Mouse (Mus musculus): ENCODE measurements around the gene Olfr837. TPM values are rescaled to one million over a fixed set of nuclear protein-coding genes. Genes with fewer than 3 reads are reported as not detected.

Gene Olfr837
- not detected for polyA plus RNA-seq (2012; fragmentation: generic; extraction: Trizol)

GRCm38 (mm10) chr9:19136017-19136416 is at the start of gene Olfr837:
Gene Olfr837, plus strand, starts transcription at chr9:19136317.

DNA sequence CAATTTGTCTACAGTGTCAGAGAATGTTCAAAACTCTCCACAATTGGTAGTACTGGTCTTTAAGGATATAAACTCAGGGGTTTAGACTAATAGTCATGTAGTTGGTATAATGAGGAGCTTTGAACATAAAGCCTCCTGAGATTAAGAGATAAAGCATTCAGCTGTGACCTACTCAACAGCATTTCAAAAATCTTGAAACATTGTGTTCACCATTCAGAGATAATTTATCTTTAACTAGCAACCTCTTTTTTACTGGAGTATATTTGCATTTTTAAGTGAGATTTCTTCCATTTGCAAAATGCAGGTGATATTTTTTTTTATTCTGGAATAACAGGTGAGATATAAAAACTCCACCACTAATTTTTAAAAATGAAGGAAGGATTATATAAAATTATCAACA is 16.0 kb upstream of the Olfr837 start, which contains the start of gene Olfr836:
Gene Olfr836, plus strand, starts transcription at position 301 of the 400 bp plus-strand sequence.

DNA sequence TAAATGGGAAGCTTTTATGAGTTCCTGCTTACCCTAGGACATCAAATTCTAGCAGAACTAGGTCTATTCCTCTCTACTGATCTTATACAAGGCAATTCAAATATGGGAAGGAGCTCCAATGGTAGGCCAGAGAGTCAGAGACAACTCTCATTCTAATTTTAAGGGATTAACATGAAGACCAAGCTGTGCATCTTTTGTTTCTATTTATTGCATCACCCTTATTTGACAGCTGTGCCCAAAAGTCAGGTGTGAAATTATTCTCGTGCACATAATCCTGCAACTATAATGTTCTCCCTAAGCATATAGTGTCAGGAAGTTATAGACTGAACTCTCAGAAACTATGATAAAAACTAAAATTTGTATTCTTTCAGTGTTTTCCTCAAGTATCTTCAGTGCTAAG is 41.1 kb downstream of the Olfr837 start, which contains the start of gene Olfr839-ps1:
Gene Olfr839-ps1, minus strand, starts transcription at position 101 of the 400 bp plus-strand sequence.

Other genes starting within 250 kb of the Olfr837 start
- gene Olfr832, start 199.2 kb upstream of the Olfr837 start, polyA plus RNA-seq (2012; fragmentation: generic; extraction: Trizol), result not detected
- gene Olfr834, start 148.3 kb upstream of the Olfr837 start, polyA plus RNA-seq (2012; fragmentation: generic; extraction: Trizol), result not detected
- gene Olfr835, start 103.6 kb upstream of the Olfr837 start, polyA plus RNA-seq (2012; fragmentation: generic; extraction: Trizol), result not detected
- gene Olfr836, start 15.9 kb upstream of the Olfr837 start, polyA plus RNA-seq (2012; fragmentation: generic; extraction: Trizol), result not detected
- gene Olfr839-ps1, start 41.0 kb downstream of the Olfr837 start, polyA plus RNA-seq (2012; fragmentation: generic; extraction: Trizol), result under 1 TPM in 1 of 2 experiments, not detected in 1; 0.02 TPM
- not detected for gene Olfr843, start 115.7 kb downstream of the Olfr837 start, polyA plus RNA-seq (2012; fragmentation: generic; extraction: Trizol)
- not detected for gene Olfr844, start 180.0 kb downstream of the Olfr837 start, polyA plus RNA-seq (2012; fragmentation: generic; extraction: Trizol)
- not detected for gene Olfr845, start 200.1 kb downstream of the Olfr837 start, polyA plus RNA-seq (2012; fragmentation: generic; extraction: Trizol)
- gene Olfr846, start 227.7 kb downstream of the Olfr837 start, polyA plus RNA-seq (2012; fragmentation: generic; extraction: Trizol), result not detected
- not detected for gene Olfr847, start 242.4 kb downstream of the Olfr837 start, polyA plus RNA-seq (2012; fragmentation: generic; extraction: Trizol)

Data from C3H10T1/2 (cell line).